Mouse (Mus musculus): ENCODE results near the gene Isca1.

DNA sequence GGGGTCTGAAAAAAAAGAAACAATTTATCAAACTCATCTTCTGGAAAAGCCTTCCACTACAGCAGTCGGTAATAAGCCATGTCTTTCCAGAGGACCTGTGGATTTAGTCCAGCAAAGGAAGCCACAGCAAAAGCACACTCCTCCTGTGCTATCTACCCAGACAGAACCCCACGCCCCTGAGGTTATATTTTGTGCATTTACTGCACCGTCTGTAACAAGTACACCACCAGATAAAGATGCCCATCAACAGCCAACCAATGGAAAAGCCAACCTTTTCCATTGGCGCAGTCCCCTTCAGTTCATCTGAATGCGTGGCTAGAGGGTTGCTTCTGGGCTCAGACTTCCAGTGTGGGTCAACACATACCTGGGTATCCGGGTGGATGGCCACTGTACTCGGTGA, 6.8 kb downstream of the Isca1 start:
- no peak for TF ChIP-seq CTCF (IDR thresholded peaks at IDR 0.05; ENCODE audit: insufficient read depth, low read depth, low read length)
- no peak for TF ChIP-seq POLR2A (IDR thresholded peaks at IDR 0.05; ENCODE audit: insufficient read depth, low read depth, low read length)

All from olfactory bulb, adult 2 months (tissue).